In genomic region chr12:105683933-105684901, GRCm38 (mm10) we compare ENCODE assay signal across 8 mouse cellular contexts. TPM values are rescaled to one million over a fixed set of nuclear protein-coding genes. Genes with fewer than 3 reads are reported as not detected.
DNase-seq lines count a peak whose midpoint lies in the region; ATAC-seq and TF ChIP-seq lines count a peak whose summit lies in the region.

Gene Gskip, plus strand, starts transcription at chr12:105684829.

- TF ChIP-seq CTCF in bone marrow, adult 2 months (IDR thresholded peaks at IDR 0.05; ENCODE audit: control insufficient read depth, insufficient read depth, low read length): no peak
- TF ChIP-seq CTCF in embryonic fibroblast, embryonic 13.5 days (IDR thresholded peaks at IDR 0.05; ENCODE audit: borderline replicate concordance, insufficient read depth, low read length): no peak

- TF ChIP-seq POLR2A in bone marrow, adult 2 months (IDR thresholded peaks at IDR 0.05; ENCODE audit: borderline replicate concordance, control insufficient read depth, low read depth, low read length): no peak
- peak; percentile 39 for TF ChIP-seq POLR2A in embryonic fibroblast, embryonic 13.5 days (IDR thresholded peaks at IDR 0.05; ENCODE audit: low read depth, low read length)

- under 1% methylated on average over 41 of the region's 41 CpGs for WGBS in bone marrow, adult 2 months
- WGBS in heart, embryonic 11.5 days (ENCODE audit: insufficient replicate concordance): 2% methylated on average over 40 of the region's 41 CpGs
- WGBS in kidney, embryonic 16.5 days: under 1% methylated on average over 41 of the region's 41 CpGs
- WGBS in liver, embryonic 13.5 days (ENCODE audit: insufficient replicate concordance): under 1% methylated on average over 41 of the region's 41 CpGs

- no peaks in the 10 kb centered on the region for H3K9me3 ChIP-seq in heart, embryonic 11.5 days (replicated peaks; ENCODE audit: control insufficient read depth, low read length)
- no peaks in the 10 kb centered on the region for H3K9me3 ChIP-seq in kidney, embryonic 16.5 days (ENCODE audit: low read length)
- H3K9me3 ChIP-seq in liver, embryonic 13.5 days (replicated peaks): no peaks in the 10 kb centered on the region

- peak within 1 kb of the TSS; percentile 94 for H3K4me3 ChIP-seq in bone marrow, adult 2 months (replicated peaks; ENCODE audit: control insufficient read depth, low read depth, low read length)
- peak within 1 kb of the TSS; percentile 96 for H3K4me3 ChIP-seq in embryonic fibroblast, embryonic 13.5 days (ENCODE audit: insufficient read depth, low read length)
- peak within 1 kb of the TSS; percentile 99 for H3K4me3 ChIP-seq in heart, embryonic 11.5 days (ENCODE audit: low read depth, low read length)
- H3K4me3 ChIP-seq in kidney, embryonic 16.5 days (ENCODE audit: low read length): peak within 1 kb of the TSS; percentile 79
- H3K4me3 ChIP-seq in liver, embryonic 13.5 days (replicated peaks): peak within 1 kb of the TSS; percentile 99

- peak within 1 kb of the TSS; percentile 93 for H3K27ac ChIP-seq in bone marrow, adult 2 months (ENCODE audit: control insufficient read depth, insufficient read depth, low read depth, low read length, poor library complexity)
- H3K27ac ChIP-seq in embryonic fibroblast, embryonic 13.5 days (ENCODE audit: insufficient read depth, low read length): peak within 1 kb of the TSS; percentile 61
- H3K27ac ChIP-seq in heart, embryonic 11.5 days (ENCODE audit: low read depth, low read length): peak within 1 kb of the TSS; percentile 93
- H3K27ac ChIP-seq in kidney, embryonic 16.5 days (ENCODE audit: low read length): peak within 1 kb of the TSS; percentile 90
- H3K27ac ChIP-seq in liver, embryonic 13.5 days: peak within 1 kb of the TSS; percentile 95

- H3K4me2 ChIP-seq in heart, embryonic 11.5 days: peak within 1 kb of the TSS; percentile 92
- peak within 1 kb of the TSS; percentile 93 for H3K4me2 ChIP-seq in kidney, embryonic 16.5 days (replicated peaks; ENCODE audit: low read depth, low read length)
- peak within 1 kb of the TSS; percentile 93 for H3K4me2 ChIP-seq in liver, embryonic 13.5 days

- H3K9ac ChIP-seq in heart, embryonic 11.5 days (ENCODE audit: low read depth, low read length): peak within 1 kb of the TSS; percentile 94
- peak within 1 kb of the TSS; percentile 89 for H3K9ac ChIP-seq in kidney, embryonic 16.5 days (replicated peaks; ENCODE audit: low read length)
- peak within 1 kb of the TSS; percentile 96 for H3K9ac ChIP-seq in liver, embryonic 13.5 days

- H3K27me3 ChIP-seq in heart, embryonic 11.5 days (ENCODE audit: control insufficient read depth, insufficient read depth, low read length): no peaks in the 10 kb centered on the region
- no peaks in the 10 kb centered on the region for H3K27me3 ChIP-seq in kidney, embryonic 16.5 days (ENCODE audit: insufficient read depth, low read length)
- H3K27me3 ChIP-seq in liver, embryonic 13.5 days: no peaks in the 10 kb centered on the region

- DNase-seq in CD8-positive naive resting alpha-beta T cell, adult 2 months (ENCODE audit: low read depth in 2 of 2, low spot score in 2 of 2): peak; percentile 49 to 56
- peak; percentile 60 for DNase-seq in liver, embryonic 13.5 days
- DNase-seq in naive thymus-derived CD4-positive, alpha-beta T cell, adult 2 months (ENCODE audit: low read depth): peak; percentile 84
- DNase-seq in testis, postnatal 10 days (ENCODE audit: low spot score): peak; percentile 56

- ATAC-seq in heart, embryonic 11.5 days (replicated peaks; ENCODE audit: insufficient number of reproducible peaks, low FRiP score, low TSS enrichment): peak; percentile 25
- ATAC-seq in kidney, embryonic 16.5 days (ENCODE audit: low FRiP score, low TSS enrichment): peak; percentile 54
- ATAC-seq in liver, embryonic 13.5 days (ENCODE audit: low read depth): peak; percentile 54

- no peaks in the 10 kb centered on the region for H3K36me3 ChIP-seq in heart, embryonic 11.5 days (ENCODE audit: control insufficient read depth, insufficient read depth, low read length)
- 0 out of 2 replicates have a peak, but pooled peaks cover 2% of the 10 kb centered on the region for H3K36me3 ChIP-seq in kidney, embryonic 16.5 days (ENCODE audit: insufficient read depth, low read length)
- peaks cover 16% of the 10 kb centered on the region for H3K36me3 ChIP-seq in liver, embryonic 13.5 days

- H3K4me1 ChIP-seq in bone marrow, adult 2 months (ENCODE audit: control insufficient read depth, insufficient read depth, low read length): no peaks in the 10 kb centered on the region; the same call in 1 of the 2 replicates
- H3K4me1 ChIP-seq in embryonic fibroblast, embryonic 13.5 days (ENCODE audit: control insufficient read depth, insufficient read depth, low read length): peaks cover 8% of the 10 kb centered on the region
- peaks cover 13% of the 10 kb centered on the region for H3K4me1 ChIP-seq in heart, embryonic 11.5 days (ENCODE audit: control insufficient read depth, insufficient read depth, low read length)
- peaks cover 23% of the 10 kb centered on the region for H3K4me1 ChIP-seq in kidney, embryonic 16.5 days (ENCODE audit: insufficient read depth, low read length)
- H3K4me1 ChIP-seq in liver, embryonic 13.5 days (replicated peaks): peaks cover 54% of the 10 kb centered on the region

RNA-seq across cellular contexts. Expression of gene Gskip, which starts in this region (rescaled TPM):
- 3.4 and 7.9 TPM in 2 replicates for polyA plus RNA-seq in bone marrow, adult 2 months (2011; ENCODE audit: insufficient read depth, insufficient read length, low replicate concordance, missing spikeins)
- polyA plus RNA-seq in embryonic fibroblast, embryonic 13.5 days (2011; ENCODE audit: insufficient read length, low read depth, missing spikeins): 27.7 and 31.4 TPM in 2 replicates
- 27.4 and 27.7 TPM in 2 replicates for polyA plus RNA-seq in heart, embryonic 11.5 days (2014; fragmentation: Nextera tagmentation; extraction: Ambion mirVana)
- 29.4 and 30.0 TPM in 2 replicates for polyA plus RNA-seq in kidney, embryonic 16.5 days (2015; fragmentation: Nextera tagmentation; extraction: Ambion mirVana)
- 13.2 and 14.4 TPM in 2 replicates for polyA plus RNA-seq in liver, embryonic 13.5 days (2015; fragmentation: Nextera tagmentation; extraction: Ambion mirVana)

Comparison
In these comparisons a context has a peak if more than half of its experiments do, and no peak if none do; other contexts are left out.
1. Peak in every context shown above with its lines: DNase-seq, ATAC-seq, H3K4me3 ChIP-seq and H3K27ac ChIP-seq.